Mouse (Mus musculus) lung, adult 2 months (tissue): ENCODE measurements around the gene P2ry10b.

Experiments used
- CTCF ChIP-seq: fragments of 200-500 bp; IDR thresholded peaks from 2 replicates; pipeline ENCODE4 v1.5.1; 2011; ENCODE audit warnings: mild to moderate bottlenecking, low read length, control low read depth; ENCODE audit not compliant: insufficient read depth
- POLR2A ChIP-seq: fragments of 200-500 bp; IDR thresholded peaks from 2 replicates; pipeline ENCODE4 v1.6.1; 2011; ENCODE audit warnings: low read depth, mild to moderate bottlenecking, control low read depth, low read length, borderline replicate concordance; ENCODE audit errors: extremely low read depth

DNA sequence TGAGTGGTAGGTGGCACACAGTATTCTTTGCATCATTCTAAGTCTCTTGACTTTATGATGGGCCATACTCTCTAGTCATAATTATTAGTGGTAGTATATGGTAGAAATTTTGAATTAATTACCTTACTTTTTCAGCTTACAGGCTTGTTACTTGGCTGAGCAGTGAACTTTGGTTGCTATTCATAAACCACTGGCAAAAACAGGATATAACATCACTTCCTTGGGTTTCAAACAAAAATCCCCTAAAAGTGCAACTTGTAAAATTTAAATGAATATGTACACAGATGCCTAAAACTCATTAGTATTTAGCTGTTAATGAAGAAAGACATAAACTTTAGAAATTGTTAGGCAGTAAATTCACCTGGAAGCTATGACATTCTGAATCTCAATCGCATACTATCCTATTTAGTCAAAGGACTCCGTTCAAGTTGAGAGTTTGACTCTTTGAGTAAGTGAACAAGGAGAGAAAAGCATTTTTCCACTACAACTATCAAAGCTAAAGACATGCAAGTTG lies 68.9 kb downstream of the P2ry10b start:
- TF ChIP-seq POLR2A (no peak), CTCF (no peak)
